Mouse (Mus musculus) adrenal gland, adult (tissue): ENCODE data around the gene Gm11060.

ENCODE experiments used
- DNase-seq, 2 experiments: peaks; one replicate each; pipeline ENCODE4 v3.0.0; 2022 to 2023; ENCODE audit warnings: low spot score in 1 of 2; ENCODE audit not compliant: inconsistent age in 2 of 2

The Gm11060 gene

DNA sequence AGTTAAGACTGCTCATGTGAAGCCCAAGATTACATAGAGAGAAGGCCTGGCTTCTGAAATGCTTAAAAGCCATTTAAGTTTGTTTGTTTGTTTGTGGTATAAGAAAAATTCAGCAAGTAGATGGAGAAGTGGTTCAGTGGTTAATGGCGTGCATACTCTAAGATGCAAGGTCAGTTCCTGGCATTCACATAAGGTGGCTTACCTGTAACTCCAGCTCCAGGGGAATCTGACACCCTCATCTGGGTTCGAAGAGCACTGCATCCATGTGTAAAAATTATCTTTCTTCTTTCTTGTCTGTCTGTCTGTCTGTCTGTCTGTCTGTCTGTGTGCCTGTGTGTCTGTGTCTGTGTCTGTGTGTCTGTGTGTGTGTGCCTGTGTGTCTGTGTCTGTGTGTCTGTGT lies at the start of gene Gm11060:
Gm11060 (plus strand) TSS at position 301 of the 400 bp plus-strand sequence.
- DNase-seq: no peak

DNA sequence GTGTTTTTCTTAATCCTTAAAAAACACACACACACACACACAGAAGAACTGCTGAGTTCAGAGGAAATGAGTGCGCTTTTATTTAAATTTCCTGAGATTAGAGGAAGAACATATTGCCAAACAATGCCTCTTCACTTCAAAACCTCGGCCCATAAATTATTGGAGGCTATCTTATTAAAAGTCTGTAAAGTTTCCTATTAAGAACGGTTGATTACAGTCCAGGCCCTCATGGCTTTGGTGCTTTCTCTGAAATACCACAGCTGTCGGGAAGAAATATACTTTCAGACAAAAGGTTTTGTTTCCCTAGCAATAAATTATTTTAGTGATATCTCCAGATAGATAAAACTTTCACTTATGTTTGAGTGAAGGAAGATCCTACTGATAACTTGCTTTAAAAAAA lies 48.7 kb upstream of the Gm11060 start:
- DNase-seq: no peak

DNA sequence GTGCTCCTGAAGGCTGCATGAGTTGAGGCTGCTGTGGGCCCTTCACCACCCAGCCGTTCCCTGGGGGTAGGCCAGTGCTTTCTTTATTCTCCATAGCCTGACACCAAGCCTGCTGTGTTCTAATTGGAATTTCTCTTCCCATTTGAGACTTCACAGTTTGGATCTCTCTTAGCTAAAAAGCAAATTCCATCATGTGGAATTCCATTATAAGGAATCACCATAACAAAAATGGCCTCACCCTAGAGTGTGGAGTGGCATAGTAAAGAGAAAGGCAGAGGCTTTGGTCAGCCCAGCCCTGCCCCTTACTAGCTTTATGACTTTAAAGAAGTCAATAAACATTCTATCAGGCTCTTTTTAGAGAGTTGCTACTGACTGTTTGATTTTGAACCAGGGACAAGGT lies 43.5 kb upstream of the Gm11060 start:
- DNase-seq: no peak

DNA sequence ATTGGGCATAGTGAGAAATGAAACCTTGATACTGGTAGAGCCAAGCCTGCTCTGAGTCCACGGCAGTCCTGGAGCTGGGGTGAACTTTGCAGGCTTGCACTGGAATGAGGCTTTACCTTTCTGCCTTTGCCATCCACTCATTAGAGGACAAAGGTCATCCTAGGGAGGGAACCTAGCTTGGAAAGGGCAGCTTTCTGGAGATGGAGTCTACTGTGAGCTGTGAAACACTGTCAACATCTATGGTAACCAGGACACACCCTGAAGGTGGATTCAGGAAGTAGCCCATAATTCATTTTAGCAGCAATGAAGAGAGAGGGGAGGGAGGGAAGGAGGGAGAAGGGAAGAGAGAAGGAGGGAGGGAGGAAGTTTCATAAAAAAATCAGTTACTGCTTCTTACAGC lies 36.3 kb upstream of the Gm11060 start:
- no peak for DNase-seq

DNA sequence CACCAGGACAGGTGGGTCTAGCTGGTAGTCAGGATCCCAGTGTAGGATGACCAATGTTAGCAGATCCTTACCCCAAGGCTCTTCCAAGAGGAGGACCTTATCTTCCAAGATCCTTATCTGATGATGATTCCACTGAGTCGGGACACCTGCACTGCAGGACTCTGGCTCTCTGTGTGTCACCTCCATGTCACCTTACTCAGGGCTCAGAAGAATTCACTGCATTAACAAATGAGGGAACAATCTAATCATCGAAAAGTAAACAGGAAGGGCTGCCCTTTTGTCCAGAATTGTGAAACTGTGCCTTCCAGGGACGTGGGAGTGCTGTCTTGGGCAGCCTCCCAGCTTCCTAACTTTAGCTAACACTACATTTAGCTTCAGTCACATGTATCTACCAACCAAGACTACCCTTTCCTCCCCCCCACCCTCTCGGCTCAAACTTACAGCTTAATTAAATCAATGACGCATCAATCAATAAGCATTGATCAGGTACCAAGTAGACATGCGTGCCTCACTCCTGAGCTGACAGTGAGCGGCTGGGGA lies 33.2 kb upstream of the Gm11060 start:
- DNase-seq: no peak

DNA sequence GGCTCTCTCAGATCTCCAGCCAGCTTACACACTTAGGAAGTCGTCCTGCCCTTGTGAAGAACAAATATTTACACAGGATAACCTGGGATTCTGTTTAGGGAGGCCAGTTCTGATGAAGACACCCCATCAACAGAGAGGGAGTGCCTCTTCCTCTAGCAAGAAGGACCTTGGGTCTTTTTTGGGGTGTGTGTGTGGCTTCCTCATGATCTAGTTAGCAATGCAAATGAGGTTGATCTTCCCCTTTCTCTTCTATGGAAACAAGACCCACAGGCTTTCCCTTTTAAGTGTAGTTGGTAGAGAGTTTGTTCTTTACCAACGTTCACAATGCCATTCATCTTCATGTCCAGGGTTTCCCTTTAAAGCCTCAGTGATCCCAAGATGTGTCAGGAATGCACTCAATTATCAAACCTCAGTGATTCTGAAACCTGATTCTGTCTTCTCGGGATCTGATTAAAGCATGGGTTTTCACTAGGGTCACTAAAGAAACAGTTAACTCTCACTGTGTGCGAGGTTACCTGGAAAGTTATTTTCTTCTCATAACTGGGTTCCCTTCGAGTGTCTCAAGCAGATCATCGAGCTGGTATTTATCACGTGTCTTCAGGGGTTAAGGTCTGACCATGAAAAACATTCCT lies 29.0 kb upstream of the Gm11060 start:
- DNase-seq: no peak

DNA sequence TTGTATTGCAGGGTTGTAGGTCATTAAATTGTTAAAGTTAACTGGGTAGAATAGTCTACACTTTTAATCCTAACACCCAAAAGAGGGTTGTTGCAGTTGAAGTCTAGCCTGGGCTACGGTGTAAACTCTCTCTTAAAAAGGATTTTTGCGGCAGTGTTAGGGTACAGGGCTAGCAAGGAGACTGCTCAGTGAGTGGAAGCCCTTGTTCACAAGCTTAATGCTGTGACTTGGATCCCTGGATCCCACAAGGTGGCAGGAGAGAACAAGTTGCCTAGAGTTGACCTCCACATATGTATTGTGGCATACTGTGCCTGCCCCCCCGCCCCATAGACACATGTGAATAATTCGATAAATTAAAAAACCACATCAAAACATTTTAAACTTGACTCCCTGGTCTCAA lies 19.3 kb upstream of the Gm11060 start:
- no peak for DNase-seq

DNA sequence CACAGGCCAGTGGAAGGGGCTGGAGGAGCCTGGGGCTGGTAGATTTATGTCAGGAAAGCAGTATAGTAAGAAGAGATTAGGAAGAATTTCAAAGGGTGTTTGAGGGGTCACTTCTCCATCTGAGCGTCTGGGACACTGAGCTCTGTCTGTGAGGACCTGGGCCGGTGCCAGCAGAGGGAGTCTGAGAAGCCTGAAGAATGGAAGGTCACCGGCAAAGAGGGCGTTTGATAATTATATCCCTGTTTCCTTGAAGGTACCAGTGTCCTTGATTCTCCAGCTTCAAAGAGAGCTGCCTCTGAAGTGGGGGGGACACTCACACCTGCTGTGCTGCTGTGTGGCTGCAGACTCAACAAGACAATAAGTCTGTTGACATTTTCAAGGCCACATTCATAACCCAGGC lies 17.6 kb upstream of the Gm11060 start:
- DNase-seq: peak; percentile 54 to 71

DNA sequence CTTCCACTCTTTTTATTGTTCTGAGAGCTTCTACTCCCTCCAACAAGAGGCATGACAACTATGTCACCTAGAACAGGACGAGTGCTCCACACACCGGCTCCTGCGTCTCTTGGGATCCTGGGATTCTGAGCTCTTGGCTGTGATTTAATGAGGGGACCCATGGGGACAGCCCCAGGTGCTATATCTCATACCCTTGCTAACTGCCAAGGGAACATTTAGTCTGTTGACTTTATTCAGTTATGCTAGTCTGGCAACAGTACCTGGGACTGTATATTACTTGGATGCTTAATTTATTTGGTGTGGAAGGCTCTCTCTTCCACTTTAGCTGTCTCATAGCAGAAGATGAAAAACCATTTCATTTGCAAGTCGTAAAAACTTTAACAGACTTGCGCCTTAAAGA lies 16.0 kb upstream of the Gm11060 start:
- no peak for DNase-seq

DNA sequence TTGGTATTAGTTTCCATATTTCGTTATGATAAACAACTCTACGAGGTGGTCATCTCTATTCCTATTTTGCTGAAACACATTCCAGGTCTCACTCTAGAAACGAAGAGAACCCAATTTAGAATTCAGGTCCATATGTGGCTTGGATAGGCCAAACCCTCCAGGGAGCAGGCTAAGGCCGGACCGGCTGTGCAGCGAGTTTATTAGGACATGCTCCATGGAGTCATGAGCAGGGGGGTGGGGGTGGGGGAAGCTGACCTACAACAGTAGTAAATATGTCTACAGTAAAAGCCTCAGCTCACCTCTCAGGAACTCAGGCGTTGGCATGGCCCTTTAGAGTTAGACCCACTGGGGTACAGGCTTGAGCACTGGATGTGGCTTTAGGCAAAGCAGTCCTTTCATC lies 14.7 kb upstream of the Gm11060 start:
- no peak for DNase-seq

DNA sequence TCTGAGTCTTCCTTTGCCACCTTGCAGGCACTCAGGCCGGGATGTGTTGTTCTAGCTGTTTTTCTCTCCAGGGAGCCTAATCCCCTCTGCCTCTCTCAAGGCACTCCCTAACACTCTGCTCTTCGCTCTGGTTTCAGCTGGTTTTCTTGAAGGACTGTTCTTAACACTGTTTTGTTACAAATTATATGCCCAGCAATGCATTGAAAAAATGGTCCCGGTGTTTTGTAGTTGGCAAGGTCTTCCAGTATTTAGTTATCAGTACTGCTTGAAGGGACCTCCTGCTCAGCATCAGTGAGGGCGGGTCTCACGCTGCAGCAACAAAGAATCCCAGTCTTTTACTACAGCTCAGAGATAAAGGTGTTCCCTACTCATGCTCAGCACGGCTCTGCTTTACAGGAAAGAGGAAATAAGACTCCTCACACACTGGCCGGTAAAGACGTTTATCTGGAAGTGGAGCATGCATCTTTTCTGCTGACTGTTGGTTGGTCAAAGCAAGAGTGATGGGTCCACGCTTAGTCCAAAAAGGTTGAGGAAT lies 9.5 kb upstream of the Gm11060 start:
- no peak for DNase-seq

DNA sequence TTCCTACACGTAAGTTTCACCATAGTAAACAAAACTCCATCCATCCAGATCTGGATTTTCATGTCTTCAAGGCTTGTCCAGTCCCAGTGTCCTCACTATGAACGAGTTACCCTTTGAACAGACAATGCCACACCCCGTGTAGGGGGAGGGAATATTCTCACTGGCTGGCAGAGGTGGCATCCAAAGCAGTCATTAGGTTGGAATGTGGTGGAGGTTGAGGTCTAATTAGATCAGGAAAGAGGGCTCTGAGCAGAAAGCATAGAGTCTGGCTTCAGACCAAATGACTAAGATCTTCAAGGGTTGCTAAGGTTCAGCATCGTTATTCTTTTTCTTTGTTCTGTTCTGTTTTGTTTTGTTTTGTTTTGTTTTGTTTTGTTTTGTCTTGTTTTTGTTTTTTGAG lies 7.8 kb upstream of the Gm11060 start:
- no peak for DNase-seq

DNA sequence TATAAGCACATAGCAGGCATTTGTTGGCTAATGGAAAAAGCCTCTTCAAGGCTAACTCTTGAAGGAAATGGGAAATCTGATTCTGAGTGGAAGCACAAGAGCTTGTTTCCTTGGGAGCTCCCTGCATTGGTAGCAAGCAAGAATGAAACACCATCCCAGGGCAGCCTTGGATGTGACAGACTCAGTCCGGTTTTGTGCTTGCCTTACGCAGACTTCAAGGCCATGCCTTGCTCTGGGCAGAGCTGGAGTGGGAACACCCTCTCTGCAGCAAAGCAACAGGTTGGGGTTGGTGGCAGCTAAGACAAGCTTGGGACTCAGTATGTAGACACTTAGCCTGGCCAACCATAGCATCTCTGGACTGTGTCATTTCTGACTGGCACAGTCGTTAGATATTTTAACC lies 5.7 kb upstream of the Gm11060 start:
- DNase-seq: peak; percentile 40 to 69

DNA sequence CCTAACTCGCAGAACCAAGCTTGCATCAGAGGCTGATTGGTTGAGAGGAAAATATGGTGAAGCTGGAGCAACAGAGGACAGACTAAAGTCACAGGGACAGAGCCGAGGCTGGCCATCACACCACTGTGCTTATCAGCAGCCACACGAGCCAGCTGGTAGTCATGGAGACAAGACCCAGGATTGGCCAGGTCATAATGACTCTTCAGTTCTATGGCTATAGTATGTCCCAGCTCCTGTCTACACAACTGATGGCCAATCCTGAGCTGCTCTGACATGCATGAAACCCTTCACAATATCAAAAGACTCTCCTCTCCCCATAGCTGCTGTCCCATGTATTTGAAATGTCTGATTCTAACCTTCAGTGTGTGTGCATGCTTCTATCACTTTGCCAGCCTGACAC lies 3.8 kb upstream of the Gm11060 start:
- DNase-seq: no peak

DNA sequence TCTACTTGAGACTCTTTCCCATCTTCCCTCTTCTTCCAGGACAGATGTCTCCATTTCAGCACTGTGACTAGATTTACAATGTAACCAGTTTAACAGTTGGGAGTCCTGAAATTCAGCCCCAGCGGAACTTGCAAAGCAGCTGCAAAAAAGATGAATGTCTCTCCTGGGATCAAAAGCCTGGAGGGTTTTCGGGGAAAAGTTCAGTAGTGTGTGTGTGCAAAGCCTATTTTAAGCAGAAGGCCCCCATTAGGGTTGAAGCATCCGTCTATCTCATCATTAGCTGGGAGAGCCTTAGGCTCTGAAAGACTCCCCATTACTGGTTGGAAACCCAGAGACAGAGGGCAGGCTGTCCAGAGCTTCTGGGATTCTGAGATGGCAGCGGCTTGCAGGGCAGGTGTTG lies 2.7 kb upstream of the Gm11060 start:
- DNase-seq: no peak

DNA sequence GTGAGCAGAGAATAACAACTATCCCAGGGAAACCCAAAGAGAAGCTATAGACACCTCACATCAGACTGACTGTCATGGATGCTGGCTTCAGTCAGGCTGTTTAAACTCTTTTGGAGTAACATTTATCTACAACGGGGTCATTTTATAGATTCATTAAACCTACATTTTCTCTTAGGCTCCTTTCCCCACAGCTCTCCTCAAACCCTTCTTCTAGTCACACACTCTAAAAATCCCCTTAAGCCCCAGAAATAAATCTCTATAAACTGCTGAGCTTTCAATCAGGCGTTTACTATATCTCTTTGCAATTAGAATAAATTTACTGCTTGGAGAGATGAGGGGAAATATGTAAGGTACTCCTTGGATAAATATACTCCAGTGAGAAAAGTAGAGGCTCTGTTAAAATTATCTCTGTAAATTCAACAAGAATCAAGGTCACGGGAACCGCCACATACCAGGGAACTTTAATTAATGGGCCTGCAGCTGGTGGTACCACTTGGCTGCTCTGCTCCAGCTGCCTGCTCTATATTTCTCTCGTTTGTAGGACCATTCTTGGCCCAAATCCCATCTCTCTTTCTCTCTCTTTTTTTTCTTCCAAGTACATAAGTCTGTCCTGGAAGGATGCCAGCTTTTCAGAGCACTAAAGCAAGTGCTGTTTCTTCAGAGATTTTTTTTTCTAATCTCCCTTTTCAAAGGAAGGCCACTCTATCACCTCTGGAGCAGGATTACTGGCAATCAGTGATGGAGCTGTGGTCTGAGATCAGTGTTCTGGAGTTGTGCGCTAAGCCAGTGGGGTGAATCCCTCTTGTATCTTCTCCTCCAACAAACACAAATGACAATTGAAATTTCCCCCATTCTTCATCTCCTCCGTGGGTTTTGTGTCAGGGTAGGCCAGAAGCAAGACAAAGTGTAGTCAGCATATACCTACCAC lies 2.0 kb upstream of the Gm11060 start:
- peak in 1 of 2 experiments; percentile 45 for DNase-seq

DNA sequence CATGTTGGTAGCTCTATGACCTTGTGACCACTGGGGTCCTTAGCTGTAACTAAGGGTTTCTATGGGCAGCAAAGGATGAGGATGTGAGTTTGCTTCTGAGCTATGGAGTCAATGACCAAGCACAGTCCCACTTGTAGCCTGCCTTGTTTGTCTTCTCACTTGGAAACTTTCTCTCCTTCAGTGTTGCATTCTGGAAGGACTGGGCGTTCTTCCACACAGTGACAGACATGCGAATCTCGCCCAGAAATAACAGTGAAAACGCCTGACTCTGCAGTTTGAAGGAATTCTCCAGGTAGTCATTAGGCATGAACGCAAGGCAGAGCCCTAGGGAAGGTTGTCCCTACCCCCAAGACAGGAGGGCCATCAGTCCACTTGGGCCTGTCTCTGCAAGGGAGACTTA lies 827 bp upstream of the Gm11060 start:
- DNase-seq: peak in 1 of 2 experiments; percentile 39

DNA sequence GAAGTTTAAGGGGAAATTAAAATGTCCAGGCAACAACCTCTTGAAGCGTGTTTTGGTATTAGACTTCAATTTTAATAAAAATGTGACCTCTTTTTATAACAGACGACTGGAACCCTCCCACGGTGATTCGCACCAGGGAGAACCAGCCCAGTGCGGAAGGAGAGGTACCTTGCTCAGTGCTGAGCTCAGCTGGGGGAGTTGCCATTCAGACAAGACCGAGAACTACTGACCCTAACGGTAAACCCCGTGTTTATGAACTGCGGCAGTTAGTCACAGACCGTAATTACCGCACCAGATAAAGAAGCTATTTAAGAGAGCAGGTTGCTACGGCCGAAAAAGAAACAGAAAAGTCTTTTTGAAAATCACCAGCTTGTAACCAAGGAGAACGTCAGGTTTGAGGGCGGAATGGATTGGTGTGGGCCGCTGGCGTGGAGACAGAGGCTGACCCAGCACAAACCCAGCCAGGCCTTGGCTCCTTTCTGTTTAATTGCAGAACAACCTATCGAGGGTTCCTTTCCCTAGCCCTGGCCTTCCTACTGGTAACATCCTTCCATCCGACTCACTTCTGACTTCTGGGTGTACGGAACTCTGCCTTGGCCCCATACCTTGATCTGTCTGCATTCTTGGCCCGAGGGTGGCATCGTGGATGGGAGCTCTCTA lies 5.6 kb downstream of the Gm11060 start:
- DNase-seq: no peak

DNA sequence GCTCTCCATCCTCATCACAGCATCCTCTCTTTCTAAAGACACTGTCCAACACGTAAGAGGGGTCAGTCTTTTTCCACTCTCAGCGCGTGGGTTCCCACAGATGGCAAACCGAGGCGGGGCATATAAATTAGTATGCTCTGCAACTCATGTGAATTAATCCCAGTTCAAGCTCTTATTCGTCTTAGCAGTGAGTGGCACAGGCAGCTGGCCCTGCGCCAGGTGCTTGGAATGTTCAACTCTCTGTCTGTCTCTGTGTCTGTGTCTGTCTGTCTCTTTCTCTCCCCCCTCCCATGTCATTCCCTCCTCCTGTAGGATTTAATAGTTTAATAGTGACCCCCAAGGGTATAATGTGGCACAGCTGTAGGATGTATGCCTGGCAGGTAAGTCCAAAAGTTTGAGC lies 7.6 kb downstream of the Gm11060 start:
- no peak for DNase-seq

DNA sequence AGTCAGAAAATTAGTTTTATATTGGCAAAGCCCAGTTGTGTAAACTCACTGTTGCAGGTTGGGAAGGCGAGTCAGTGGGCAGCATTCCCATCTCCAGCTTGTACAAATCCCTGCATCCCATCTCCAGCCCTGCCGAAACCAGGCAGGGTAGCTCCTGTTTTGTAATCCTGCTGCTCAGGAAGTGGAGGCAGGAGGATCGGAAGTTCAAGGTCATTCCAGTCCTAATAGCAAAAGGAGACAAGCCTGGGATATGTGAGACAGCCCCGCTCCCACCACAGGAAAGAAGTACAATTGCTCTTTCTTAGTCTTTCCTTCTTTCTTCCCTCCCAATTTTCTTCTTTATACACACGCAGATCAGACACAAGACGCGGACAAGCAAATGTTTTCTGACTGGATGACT lies 8.7 kb downstream of the Gm11060 start:
- DNase-seq: no peak

DNA sequence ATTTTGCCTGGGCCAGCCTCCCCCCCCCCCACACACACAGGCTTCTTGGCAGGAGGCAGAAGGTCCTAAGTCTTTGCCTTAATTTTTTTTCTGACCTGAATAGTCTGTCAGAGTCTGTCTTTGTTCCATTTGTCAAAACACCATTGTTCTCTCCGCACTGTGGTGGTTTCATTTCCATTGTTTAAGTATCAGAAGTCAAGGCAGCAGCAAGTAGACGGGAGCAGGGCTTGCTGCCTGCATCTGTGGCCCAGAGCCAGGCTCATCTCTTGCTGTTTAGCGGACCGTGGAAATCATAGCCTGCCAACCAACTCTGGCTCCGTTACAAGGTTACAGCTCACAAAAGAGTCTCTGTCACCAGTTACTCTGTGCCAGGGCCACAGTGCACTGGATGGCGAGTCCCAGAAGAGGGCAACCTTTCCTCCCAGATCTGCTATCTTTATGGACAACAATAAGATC lies 16.9 kb downstream of the Gm11060 start:
- peak; percentile 87 to 95 for DNase-seq
